Mouse (Mus musculus) lung, postnatal 10 days (tissue): ENCODE measurements around the gene Cyp2c70.
A peak's percentile ranks its signal among the peaks of the same experiment; 100 is the strongest.
"Not testable (repeated sequence)": the region's sequence is repeated elsewhere in the genome, so short reads cannot be mapped to it uniquely, and the experiment has no call there.

ENCODE experiments used
- DNase-seq: peaks from one replicate; pipeline ENCODE4 v3.0.0; 2021

The Cyp2c70 gene

GRCm38 (mm10) chr19:40187160-40187559, at the start of gene Cyp2c70:
TSS of gene Cyp2c70 (minus strand) at chr19:40187333.
- DNase-seq: no peak

GRCm38 (mm10) chr19:40232560-40232959, 45.4 kb upstream of the Cyp2c70 start:
- no peak for DNase-seq

GRCm38 (mm10) chr19:40231825-40232541, 44.9 kb upstream of the Cyp2c70 start:
- no peak for DNase-seq

- no peak for DNase-seq
Observed at GRCm38 (mm10) chr19:40231074-40231738, 44.1 kb upstream of the Cyp2c70 start.

- DNase-seq: no peak
Observed at GRCm38 (mm10) chr19:40226516-40227151, 39.5 kb upstream of the Cyp2c70 start.

- no peak for DNase-seq
Observed at GRCm38 (mm10) chr19:40225761-40226110, 38.6 kb upstream of the Cyp2c70 start.

GRCm38 (mm10) chr19:40225102-40225760, 38.1 kb upstream of the Cyp2c70 start:
- peak; percentile 79 for DNase-seq

- not testable (repeated sequence) for DNase-seq
Observed at GRCm38 (mm10) chr19:40222307-40222706, 35.2 kb upstream of the Cyp2c70 start.

- no peak for DNase-seq
Observed at GRCm38 (mm10) chr19:40220878-40221277, 33.7 kb upstream of the Cyp2c70 start.

- not testable (repeated sequence) for DNase-seq
Observed at GRCm38 (mm10) chr19:40202947-40203346, 15.8 kb upstream of the Cyp2c70 start.

- no peak for DNase-seq
Observed at GRCm38 (mm10) chr19:40190596-40190995, 3.5 kb upstream of the Cyp2c70 start.

GRCm38 (mm10) chr19:40183600-40183999, 3.5 kb downstream of the Cyp2c70 start:
- no peak for DNase-seq

- DNase-seq: no peak
Observed at GRCm38 (mm10) chr19:40178311-40178710, 8.8 kb downstream of the Cyp2c70 start.

GRCm38 (mm10) chr19:40168391-40168790, 18.7 kb downstream of the Cyp2c70 start:
- not testable (repeated sequence) for DNase-seq

GRCm38 (mm10) chr19:40126996-40127395, 60.1 kb downstream of the Cyp2c70 start:
- DNase-seq: not testable (repeated sequence)

- DNase-seq: not testable (repeated sequence)
Observed at GRCm38 (mm10) chr19:40125165-40125564, 62.0 kb downstream of the Cyp2c70 start.

GRCm38 (mm10) chr19:40119624-40120023, 67.5 kb downstream of the Cyp2c70 start:
- DNase-seq: not testable (repeated sequence)
